Mouse (Mus musculus) lung, postnatal 0 days (tissue): Measurements from ENCODE around the gene Dnm3.

Experiments used
- CTCF ChIP-seq: IDR thresholded peaks from 2 replicates; pipeline ENCODE4 v1.5.1; 2016; ENCODE audit warnings: antibody characterized with exemption, mild to moderate bottlenecking
- EP300 ChIP-seq: IDR thresholded peaks from 2 replicates; pipeline ENCODE4 v1.6.1; 2016; ENCODE audit warnings: antibody characterized with exemption, mild to moderate bottlenecking, control low read depth

DNA sequence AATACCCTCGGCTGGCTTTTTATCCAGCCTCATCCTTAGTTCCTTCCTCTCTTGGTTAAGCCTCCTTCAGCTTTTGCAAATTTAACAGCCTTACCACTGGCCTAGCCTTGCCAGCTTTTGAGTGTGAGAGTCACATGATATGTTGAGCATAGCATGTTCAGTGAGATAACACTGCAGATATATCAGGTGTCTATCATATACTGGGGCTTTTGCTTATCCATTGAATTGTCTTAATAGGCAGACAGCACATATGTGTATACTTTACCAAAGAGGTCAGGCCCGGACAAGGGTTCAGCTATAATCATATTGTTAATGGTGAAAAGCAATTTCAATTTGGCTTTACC lies 32.2 kb upstream of the Dnm3 start:
- no peak for TF ChIP-seq CTCF
- no peak for TF ChIP-seq EP300
